Comparison of ENCODE assay signal across 8 mouse cellular contexts in genomic region chrX:103623411-103623845, GRCm38 (mm10). TPM values are rescaled to one million over a fixed set of nuclear protein-coding genes. Genes with fewer than 3 reads are reported as not detected.
DNase-seq lines count a peak whose midpoint lies in the region; ATAC-seq and TF ChIP-seq lines count a peak whose summit lies in the region.

No protein-coding gene starts in this region.

- peak overlapping the region; percentile 84 for H3K27ac ChIP-seq in embryonic facial prominence, embryonic 10.5 days (replicated peaks)
- H3K27ac ChIP-seq in heart, embryonic 13.5 days (replicated peaks) = peak overlapping the region; percentile 66; the same call in 1 of the 2 replicates
- peak overlapping the region; percentile 66 for H3K27ac ChIP-seq in kidney, postnatal 0 days
- H3K27ac ChIP-seq in lung, embryonic 14.5 days (ENCODE audit: low read depth) = peak overlapping the region; percentile 86
- peak overlapping the region; percentile 30; the same call in 1 of the 2 replicates for H3K27ac ChIP-seq in neural tube, embryonic 14.5 days (ENCODE audit: low read depth, low read length)

- no peaks in the 10 kb centered on the region for H3K36me3 ChIP-seq in embryonic facial prominence, embryonic 10.5 days (replicated peaks)
- H3K36me3 ChIP-seq in heart, embryonic 13.5 days = no peaks in the 10 kb centered on the region
- no peaks in the 10 kb centered on the region for H3K36me3 ChIP-seq in kidney, postnatal 0 days (ENCODE audit: insufficient read depth, low read length)
- H3K36me3 ChIP-seq in lung, embryonic 14.5 days (ENCODE audit: insufficient read depth) = no peaks in the 10 kb centered on the region
- no peaks in the 10 kb centered on the region for H3K36me3 ChIP-seq in neural tube, embryonic 14.5 days (ENCODE audit: control insufficient read depth, insufficient read depth, low read length)

- ATAC-seq in heart, embryonic 13.5 days (ENCODE audit: extremely low read depth, insufficient number of reproducible peaks, low FRiP score, low TSS enrichment) = no peak; the same call in 1 of the 2 replicates
- ATAC-seq in kidney, postnatal 0 days (replicated peaks; ENCODE audit: low FRiP score, low read depth) = no peak
- peak; percentile 26; the same call in 1 of the 2 replicates for ATAC-seq in lung, embryonic 14.5 days (ENCODE audit: insufficient read depth)
- peak; percentile 50; the same call in 1 of the 2 replicates for ATAC-seq in neural tube, embryonic 14.5 days (ENCODE audit: low read depth)

- peak overlapping the region; percentile 81 for H3K4me2 ChIP-seq in heart, embryonic 13.5 days
- peak overlapping the region; percentile 75 for H3K4me2 ChIP-seq in kidney, postnatal 0 days (ENCODE audit: low read length)
- peak overlapping the region; percentile 75 for H3K4me2 ChIP-seq in lung, embryonic 14.5 days
- H3K4me2 ChIP-seq in neural tube, embryonic 14.5 days (ENCODE audit: low read depth, low read length) = peak overlapping the region; percentile 43

- TF ChIP-seq CTCF in kidney, postnatal 0 days (IDR thresholded peaks at IDR 0.05; ENCODE audit: low read depth) = no peak
- TF ChIP-seq CTCF in lung, embryonic 14.5 days (IDR thresholded peaks at IDR 0.05; ENCODE audit: low read depth) = no peak

- H3K9me3 ChIP-seq in embryonic facial prominence, embryonic 10.5 days = no peaks in the 10 kb centered on the region
- no peaks in the 10 kb centered on the region for H3K9me3 ChIP-seq in heart, embryonic 13.5 days
- no peaks in the 10 kb centered on the region for H3K9me3 ChIP-seq in kidney, postnatal 0 days (replicated peaks; ENCODE audit: low read length)
- H3K9me3 ChIP-seq in lung, embryonic 14.5 days (ENCODE audit: low read depth, low read length) = no peaks in the 10 kb centered on the region
- no peaks in the 10 kb centered on the region for H3K9me3 ChIP-seq in neural tube, embryonic 14.5 days (ENCODE audit: control insufficient read depth, low read length)

- peaks cover 18% of the 10 kb centered on the region for H3K27me3 ChIP-seq in embryonic facial prominence, embryonic 10.5 days (replicated peaks; ENCODE audit: low read depth, poor library complexity, severe bottlenecking)
- H3K27me3 ChIP-seq in heart, embryonic 13.5 days (replicated peaks) = peaks cover 6% of the 10 kb centered on the region; the same call in 1 of the 2 replicates
- no peaks in the 10 kb centered on the region for H3K27me3 ChIP-seq in kidney, postnatal 0 days (ENCODE audit: insufficient read depth, low read length)
- no peaks in the 10 kb centered on the region for H3K27me3 ChIP-seq in lung, embryonic 14.5 days (ENCODE audit: insufficient read depth, low read length)
- H3K27me3 ChIP-seq in neural tube, embryonic 14.5 days (ENCODE audit: control insufficient read depth, insufficient read depth, low read length) = no peaks in the 10 kb centered on the region

- peak overlapping the region; percentile 84 for H3K9ac ChIP-seq in heart, embryonic 13.5 days
- H3K9ac ChIP-seq in kidney, postnatal 0 days (ENCODE audit: low read depth, low read length) = peak overlapping the region; percentile 48; the same call in 1 of the 2 replicates
- peak overlapping the region; percentile 65 for H3K9ac ChIP-seq in lung, embryonic 14.5 days
- peak overlapping the region; percentile 52 for H3K9ac ChIP-seq in neural tube, embryonic 14.5 days (replicated peaks; ENCODE audit: low read depth, low read length)

- H3K4me1 ChIP-seq in embryonic facial prominence, embryonic 10.5 days = peaks cover 9% of the 10 kb centered on the region; the same call in 1 of the 2 replicates
- 0 out of 2 replicates have a peak, but pooled peaks cover 2% of the 10 kb centered on the region for H3K4me1 ChIP-seq in heart, embryonic 13.5 days
- no peaks in the 10 kb centered on the region for H3K4me1 ChIP-seq in kidney, postnatal 0 days (replicated peaks; ENCODE audit: insufficient read depth, low read length)
- H3K4me1 ChIP-seq in lung, embryonic 14.5 days (ENCODE audit: insufficient read depth) = no peaks in the 10 kb centered on the region
- no peaks in the 10 kb centered on the region for H3K4me1 ChIP-seq in neural tube, embryonic 14.5 days (ENCODE audit: control insufficient read depth, insufficient read depth, low read length)

- peak overlapping the region; percentile 64 for H3K4me3 ChIP-seq in embryonic facial prominence, embryonic 10.5 days
- peak overlapping the region; percentile 62 for H3K4me3 ChIP-seq in heart, embryonic 13.5 days
- H3K4me3 ChIP-seq in kidney, postnatal 0 days (replicated peaks; ENCODE audit: low read depth, low read length) = peak overlapping the region; percentile 47
- H3K4me3 ChIP-seq in lung, embryonic 14.5 days (ENCODE audit: low read depth, low read length) = peak overlapping the region; percentile 48
- H3K4me3 ChIP-seq in neural tube, embryonic 14.5 days (ENCODE audit: low read depth, low read length) = peak overlapping the region; percentile 40

- peak; percentile 42 to 59 for DNase-seq in B cell, adult 2 months
- peak; percentile 42 for DNase-seq in adipocyte (ENCODE audit: low spot score)
- DNase-seq in embryonic facial prominence, embryonic 10.5 days (ENCODE audit: low spot score) = peak; percentile 63
- DNase-seq in kidney, postnatal 0 days (ENCODE audit: low spot score) = peak; percentile 34
- DNase-seq in lung, embryonic 14.5 days = peak; percentile 63
- DNase-seq in thymus, postnatal 0 days (ENCODE audit: low spot score) = peak; percentile 74

- under 1% methylated on average over 28 of the region's 28 CpGs for WGBS in embryonic facial prominence, embryonic 10.5 days
- under 1% methylated on average over 28 of the region's 28 CpGs for WGBS in heart, embryonic 13.5 days
- WGBS in kidney, postnatal 0 days = under 1% methylated on average over 27 of the region's 28 CpGs
- WGBS in lung, embryonic 14.5 days = under 1% methylated on average over 26 of the region's 28 CpGs
- whole genome bisulfite sequencing in neural tube, embryonic 14.5 days = under 1% methylated on average over 28 of the region's 28 CpGs

RNA-seq across cellular contexts. Expression of gene Zcchc13, which starts 7.0 kb away (rescaled TPM):
- not detected in 2 replicates for polyA plus RNA-seq in embryonic facial prominence, embryonic 10.5 days (2016; fragmentation: Nextera tagmentation; extraction: Ambion mirVana)
- polyA plus RNA-seq in heart, embryonic 13.5 days (2015; fragmentation: Nextera tagmentation; extraction: Ambion mirVana) = not detected in 2 replicates
- polyA plus RNA-seq in kidney, postnatal 0 days (2015; fragmentation: Nextera tagmentation; extraction: Ambion mirVana) = not detected in 2 replicates
- polyA plus RNA-seq in lung, embryonic 14.5 days (2014; fragmentation: Nextera tagmentation; extraction: Ambion mirVana) = not detected in 2 replicates
- polyA plus RNA-seq in neural tube, embryonic 14.5 days (2014; fragmentation: Nextera tagmentation; extraction: Ambion mirVana) = not detected in 2 replicates
- not detected in 2 replicates for polyA plus RNA-seq in thymus, postnatal 0 days (2015; fragmentation: Nextera tagmentation; extraction: Ambion mirVana)

Comparison
In these comparisons a context has a peak if more than half of its experiments do, and no peak if none do; other contexts are left out.
1. H3K27ac ChIP-seq: peak in every context shown above with its lines; median percentile 86 in lung, embryonic 14.5 days; 84 in embryonic facial prominence, embryonic 10.5 days; 66 in heart, embryonic 13.5 days; 66 in kidney, postnatal 0 days; 30 in neural tube, embryonic 14.5 days.
2. ATAC-seq: peak in lung, embryonic 14.5 days (single experiment) and neural tube, embryonic 14.5 days (single experiment); none in heart, embryonic 13.5 days (single experiment) and kidney, postnatal 0 days (single experiment).
3. Peak in every context shown above with its lines, with median percentiles within 50 percentile points of each other: DNase-seq, H3K4me3 ChIP-seq, H3K4me2 ChIP-seq and H3K9ac ChIP-seq.